Mouse (Mus musculus): ENCODE measurements around the gene Olfr1034. TPM values are rescaled to one million over a fixed set of nuclear protein-coding genes. Genes with fewer than 3 reads are reported as not detected.

Olfr1034 gene
- polyA plus RNA-seq, 1 experiment from 2014 or later: not detected

- H3K4me2 ChIP-seq (ENCODE audit: low read length): no peak within 1 kb of the TSS
- no peaks in the 10 kb centered on the region for H3K9me3 ChIP-seq (ENCODE audit: control insufficient read depth, low read length)
- no peak within 1 kb of the TSS for H3K27ac ChIP-seq (replicated peaks; ENCODE audit: low read depth, low read length)
- H3K4me1 ChIP-seq (ENCODE audit: control insufficient read depth, insufficient read depth, low read length): no peaks in the 10 kb centered on the region
- no peaks in the 10 kb centered on the region for H3K36me3 ChIP-seq (ENCODE audit: control insufficient read depth, insufficient read depth, low read length)
- no peak for ATAC-seq (ENCODE audit: low FRiP score, low TSS enrichment)
- H3K27me3 ChIP-seq (ENCODE audit: control insufficient read depth, insufficient read depth, low read length): no peaks in the 10 kb centered on the region
- no peak within 1 kb of the TSS for H3K4me3 ChIP-seq (replicated peaks; ENCODE audit: low read depth, low read length)
- DNase-seq: no peak
- WGBS: 100% methylated on average over 2 of the region's 2 CpGs
- no peak within 1 kb of the TSS for H3K9ac ChIP-seq (replicated peaks; ENCODE audit: low read length)
These were observed 41.6 kb downstream of the Olfr1034 start, which contains the start of gene Olfr1037 for GRCm38 (mm10) chr2:86087285-86087684. Gene Olfr1037 (minus strand): TSS chr2:86087385.

Other genes starting within 250 kb of the Olfr1034 start
- gene Olfr1016, start 243.3 kb upstream of the Olfr1034 start, polyA plus RNA-seq (2014; fragmentation: Nextera tagmentation; extraction: Ambion mirVana): not detected in 2 replicates
- gene Olfr1018, start 227.4 kb upstream of the Olfr1034 start, polyA plus RNA-seq (2014; fragmentation: Nextera tagmentation; extraction: Ambion mirVana): not detected in 2 replicates
- gene Olfr1019, start 200.4 kb upstream of the Olfr1034 start, polyA plus RNA-seq (2014; fragmentation: Nextera tagmentation; extraction: Ambion mirVana): not detected in 2 replicates
- gene Olfr1020, start 198.8 kb upstream of the Olfr1034 start, polyA plus RNA-seq (2014; fragmentation: Nextera tagmentation; extraction: Ambion mirVana): not detected in 2 replicates
- gene Olfr1022, start 177.3 kb upstream of the Olfr1034 start, polyA plus RNA-seq (2014; fragmentation: Nextera tagmentation; extraction: Ambion mirVana): not detected in 2 replicates
- gene Olfr1023, start 160.2 kb upstream of the Olfr1034 start, polyA plus RNA-seq (2014; fragmentation: Nextera tagmentation; extraction: Ambion mirVana): not detected in 2 replicates
- gene Olfr1024, start 140.8 kb upstream of the Olfr1034 start, polyA plus RNA-seq (2014; fragmentation: Nextera tagmentation; extraction: Ambion mirVana): not detected in 2 replicates
- gene Olfr1025-ps1, start 130.7 kb upstream of the Olfr1034 start, polyA plus RNA-seq (2014; fragmentation: Nextera tagmentation; extraction: Ambion mirVana): not detected in 2 replicates
- not detected in 2 replicates for gene Olfr1026, start 124.3 kb upstream of the Olfr1034 start, polyA plus RNA-seq (2014; fragmentation: Nextera tagmentation; extraction: Ambion mirVana)
- gene Olfr1028, start 95.4 kb upstream of the Olfr1034 start, polyA plus RNA-seq (2014; fragmentation: Nextera tagmentation; extraction: Ambion mirVana): not detected in 2 replicates
- not detected in 2 replicates for gene Olfr1029, start 72.0 kb upstream of the Olfr1034 start, polyA plus RNA-seq (2014; fragmentation: Nextera tagmentation; extraction: Ambion mirVana)
- not detected in 2 replicates for gene Olfr1030, start 66.6 kb upstream of the Olfr1034 start, polyA plus RNA-seq (2014; fragmentation: Nextera tagmentation; extraction: Ambion mirVana)
- not detected in 2 replicates for gene Olfr1031, start 55.6 kb upstream of the Olfr1034 start, polyA plus RNA-seq (2014; fragmentation: Nextera tagmentation; extraction: Ambion mirVana)
- not detected in 2 replicates for gene Olfr1032, start 40.3 kb upstream of the Olfr1034 start, polyA plus RNA-seq (2014; fragmentation: Nextera tagmentation; extraction: Ambion mirVana)
- gene Olfr1033, start 25.2 kb upstream of the Olfr1034 start, polyA plus RNA-seq (2014; fragmentation: Nextera tagmentation; extraction: Ambion mirVana): 0.63 TPM in 1 of 2 replicates, not detected in the other
- gene Olfr1036, start 28.1 kb downstream of the Olfr1034 start, polyA plus RNA-seq (2014; fragmentation: Nextera tagmentation; extraction: Ambion mirVana): not detected in 2 replicates
- not detected in 2 replicates for gene Olfr1037, start 41.5 kb downstream of the Olfr1034 start, polyA plus RNA-seq (2014; fragmentation: Nextera tagmentation; extraction: Ambion mirVana)
- gene Olfr1039, start 90.1 kb downstream of the Olfr1034 start, polyA plus RNA-seq (2014; fragmentation: Nextera tagmentation; extraction: Ambion mirVana): not detected in 2 replicates
- gene Olfr1040, start 100.9 kb downstream of the Olfr1034 start, polyA plus RNA-seq (2014; fragmentation: Nextera tagmentation; extraction: Ambion mirVana): not detected in 2 replicates
- gene Olfr1042, start 116.0 kb downstream of the Olfr1034 start, polyA plus RNA-seq (2014; fragmentation: Nextera tagmentation; extraction: Ambion mirVana): not detected in 2 replicates
- not detected in 2 replicates for gene Olfr1043, start 121.7 kb downstream of the Olfr1034 start, polyA plus RNA-seq (2014; fragmentation: Nextera tagmentation; extraction: Ambion mirVana)
- gene Olfr1044, start 132.0 kb downstream of the Olfr1034 start, polyA plus RNA-seq (2014; fragmentation: Nextera tagmentation; extraction: Ambion mirVana): not detected in 2 replicates
- gene Olfr52, start 139.8 kb downstream of the Olfr1034 start, polyA plus RNA-seq (2014; fragmentation: Nextera tagmentation; extraction: Ambion mirVana): not detected in 2 replicates
- not detected in 2 replicates for gene Olfr1045, start 157.1 kb downstream of the Olfr1034 start, polyA plus RNA-seq (2014; fragmentation: Nextera tagmentation; extraction: Ambion mirVana)
- gene Olfr1046, start 173.5 kb downstream of the Olfr1034 start, polyA plus RNA-seq (2014; fragmentation: Nextera tagmentation; extraction: Ambion mirVana): not detected in 2 replicates
- not detected in 2 replicates for gene Olfr1047, start 185.5 kb downstream of the Olfr1034 start, polyA plus RNA-seq (2014; fragmentation: Nextera tagmentation; extraction: Ambion mirVana)
- not detected in 2 replicates for gene Olfr1048, start 194.4 kb downstream of the Olfr1034 start, polyA plus RNA-seq (2014; fragmentation: Nextera tagmentation; extraction: Ambion mirVana)
- not detected in 2 replicates for gene Olfr1049, start 212.5 kb downstream of the Olfr1034 start, polyA plus RNA-seq (2014; fragmentation: Nextera tagmentation; extraction: Ambion mirVana)
- not detected in 2 replicates for gene Olfr1051, start 233.2 kb downstream of the Olfr1034 start, polyA plus RNA-seq (2014; fragmentation: Nextera tagmentation; extraction: Ambion mirVana)
- gene Olfr1052, start 246.6 kb downstream of the Olfr1034 start, polyA plus RNA-seq (2014; fragmentation: Nextera tagmentation; extraction: Ambion mirVana): not detected in 2 replicates